Mouse (Mus musculus) liver, adult 2 months (tissue): ENCODE measurements at regions not wholly inside any gene's neighbourhood (a gene's known extent, or its start where the extent isn't known, plus 50 kb on each side); places are given as distances from the start of the nearest gene placed in this dataset.

Experiments
- CTCF ChIP-seq: fragments of 200-500 bp; IDR thresholded peaks from 2 replicates; pipeline ENCODE4 v1.5.1; 2011; ENCODE audit warnings: low read depth, low read length, control low read depth
- POLR2A ChIP-seq: fragments of 200-500 bp; IDR thresholded peaks from 2 replicates; pipeline ENCODE4 v1.6.1; 2011; ENCODE audit warnings: low read length, control low read depth; ENCODE audit not compliant: insufficient read depth; ENCODE audit errors: extremely low read depth

DNA sequence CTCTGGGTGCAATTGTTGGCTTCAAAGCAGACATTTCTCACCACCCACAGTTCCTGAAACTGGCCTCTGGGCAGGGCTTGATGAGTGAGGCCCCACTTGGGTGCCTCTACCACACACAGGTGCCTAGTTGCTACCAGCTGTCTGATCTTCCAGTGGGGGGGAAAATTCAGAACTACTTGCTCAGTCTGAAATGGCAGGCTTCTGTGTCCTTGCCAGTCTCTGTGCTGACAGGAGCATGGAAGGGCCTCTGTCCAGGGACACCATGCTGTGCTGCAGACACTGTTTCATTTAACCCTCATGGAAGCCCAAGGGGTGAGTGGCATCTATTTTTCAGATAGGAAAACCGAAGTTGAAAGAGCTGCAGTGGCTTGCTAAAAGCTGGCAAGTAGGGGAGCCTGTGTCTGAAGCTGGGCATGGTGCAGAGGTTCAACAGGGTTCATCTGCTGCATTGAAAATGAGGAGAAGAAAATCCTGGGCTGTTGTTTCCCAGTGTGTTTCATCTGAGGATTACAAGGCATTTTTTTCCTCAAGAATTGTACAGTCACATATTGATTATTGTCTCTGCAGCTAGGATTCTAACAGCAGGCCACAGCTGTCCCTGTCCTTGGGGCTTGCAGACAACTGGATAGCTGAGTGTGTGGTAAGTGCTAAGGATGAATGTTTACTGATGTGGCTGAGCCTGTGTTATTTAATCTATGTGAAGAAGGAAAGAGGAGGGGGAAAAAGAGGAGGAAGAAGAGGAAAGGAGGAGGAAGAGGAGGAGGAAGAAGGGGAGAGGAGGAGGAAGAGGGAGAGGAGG lies 78.4 kb upstream of the Gadd45a start:
- no peak for TF ChIP-seq CTCF
- no peak for TF ChIP-seq POLR2A
